In the genomic region with DNA sequence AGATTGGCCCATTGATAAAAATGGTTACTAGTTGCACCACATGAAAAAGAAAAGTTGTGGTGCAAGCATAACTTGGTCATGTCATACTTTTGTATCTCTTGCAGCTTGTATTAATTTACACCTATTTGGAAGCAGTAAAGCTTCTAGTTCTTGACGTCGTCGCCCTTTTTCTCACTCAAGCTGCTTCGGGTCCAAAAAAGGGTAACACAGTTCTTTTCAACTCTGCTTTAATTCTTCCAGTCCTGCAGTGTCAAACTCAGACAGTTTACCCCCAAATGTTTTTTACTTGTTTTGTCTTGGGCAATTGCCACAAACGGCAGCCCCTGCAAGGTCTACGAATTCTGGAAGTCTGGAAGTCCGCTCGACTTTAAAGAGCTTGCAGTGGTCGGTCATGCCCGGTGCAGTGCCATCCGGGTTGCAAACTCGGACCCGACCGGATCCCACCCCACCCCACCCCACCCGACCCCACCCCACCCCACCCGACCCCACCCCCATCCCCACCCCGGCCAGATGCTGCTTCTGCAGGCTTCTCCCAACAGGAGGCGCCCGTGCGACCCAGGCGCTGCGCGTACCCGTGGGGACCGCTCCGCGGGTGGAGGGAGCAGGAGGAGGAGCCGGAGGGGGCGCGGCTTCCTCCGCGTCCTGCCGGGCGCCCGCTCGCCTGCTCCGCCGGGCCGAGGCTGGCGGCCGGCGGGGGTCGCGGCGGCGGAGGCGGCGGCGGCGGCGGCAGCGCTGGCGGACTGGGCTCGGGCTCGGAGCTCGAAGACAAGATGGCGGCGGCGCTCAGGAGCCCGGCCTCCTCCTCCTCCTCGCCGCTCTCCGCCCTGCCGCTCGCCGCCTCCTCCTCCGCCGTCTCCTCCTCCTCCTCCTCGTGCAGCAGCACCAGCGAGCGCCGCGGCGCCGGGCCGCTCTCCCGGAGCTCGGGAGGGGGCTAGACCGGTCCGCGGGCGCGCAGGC, we compare ENCODE assay signal across 8 mouse cellular contexts. TPM values are rescaled to one million over a fixed set of nuclear protein-coding genes. Genes with fewer than 3 reads are reported as not detected.
A peak's percentile ranks its signal among the peaks of the same experiment; 100 is the strongest.
DNase-seq lines count a peak whose midpoint lies in the region; ATAC-seq and TF ChIP-seq lines count a peak whose summit lies in the region.

A gene (plus strand): TSS at position 673 of the 957 bp plus-strand sequence.

- WGBS in hindbrain, postnatal 0 days: 3% methylated on average over 42 of the region's 83 CpGs

- peak within 1 kb of the TSS; percentile 99 for H3K4me3 ChIP-seq in hindbrain, postnatal 0 days (ENCODE audit: low read length)

- peaks cover 20% of the 10 kb centered on the region for H3K4me1 ChIP-seq in hindbrain, postnatal 0 days (ENCODE audit: insufficient read depth, low read length)

- no peaks in the 10 kb centered on the region for H3K9me3 ChIP-seq in hindbrain, postnatal 0 days (ENCODE audit: low read length)

- H3K4me2 ChIP-seq in hindbrain, postnatal 0 days (ENCODE audit: low read depth, low read length): peak within 1 kb of the TSS; percentile 71

- no peaks in the 10 kb centered on the region for H3K27me3 ChIP-seq in hindbrain, postnatal 0 days (ENCODE audit: insufficient read depth, low read length)

- peak within 1 kb of the TSS; percentile 95 for H3K9ac ChIP-seq in hindbrain, postnatal 0 days (replicated peaks; ENCODE audit: low read length)

- TF ChIP-seq CTCF in hindbrain, postnatal 0 days (IDR thresholded peaks at IDR 0.05; ENCODE audit: low read depth): peak; percentile 65

- peak; percentile 80 for DNase-seq in T-cell, adult 2 months (ENCODE audit: low spot score)
- peak; percentile 90 to 95 for DNase-seq in cerebellum, postnatal 25 days
- DNase-seq in gastrocnemius, adult 8-10 months (ENCODE audit: low spot score in 2 of 2): peak; percentile 61 to 77
- DNase-seq in hindbrain, postnatal 0 days (ENCODE audit: low spot score): peak; percentile 94
- DNase-seq in left cerebral cortex, postnatal 10 days (ENCODE audit: extremely low spot score in 1 of 2, low spot score in 2 of 2): peak; percentile 77 to 93
- peak; percentile 69 to 77 for DNase-seq in right cerebral cortex, postnatal 36 days (ENCODE audit: low spot score in 2 of 2)
- peak; percentile 78 to 88 for DNase-seq in urinary bladder, postnatal 4 days (ENCODE audit: low spot score in 2 of 2)

- ATAC-seq in hindbrain, postnatal 0 days: peak; percentile 87
- peak; percentile 78 for ATAC-seq in megakaryocyte progenitor cell, adult 5-6 weeks (replicated peaks; ENCODE audit: poor library complexity)

- H3K27ac ChIP-seq in hindbrain, postnatal 0 days: peak within 1 kb of the TSS; percentile 93

- no peaks in the 10 kb centered on the region for H3K36me3 ChIP-seq in hindbrain, postnatal 0 days (ENCODE audit: insufficient read depth, low read length)

- intact Hi-C loops in left cerebral cortex, postnatal 10 days (cut with DNase I): loop anchor here (5.0 kb wide), 2 partner anchors 52 to 58 kb away; no protein-coding TSS in a partner anchor

RNA-seq across cellular contexts. Expression of the gene that starts here (rescaled TPM):
- total RNA-seq in gastrocnemius, adult 8-10 months (2022): 10 to 100 TPM; 47.1 to 67.9 (median 59.7) TPM
- 37.6 and 42.4 TPM in 2 replicates for total RNA-seq in hindbrain, postnatal 0 days (2014; rRNA removed)
- 4.7 and 7.8 TPM in 2 replicates for polyA plus RNA-seq in hindbrain, postnatal 0 days (2015; fragmentation: Nextera tagmentation; extraction: Ambion mirVana)
- total RNA-seq in left cerebral cortex, postnatal 10 days (2021): 100 to 1,000 TPM; 107 to 115 TPM
- total RNA-seq in megakaryocyte progenitor cell, adult 5-6 weeks (2015): 23.8 and 32.2 TPM in 2 replicates
- 10.0 and 14.8 TPM in 2 replicates for total RNA-seq in megakaryocyte progenitor cell, adult 5-6 weeks (2017)

Comparison
In these comparisons a context has a peak if more than half of its experiments do, and no peak if none do; other contexts are left out.
1. Peak in every context shown above with its lines: DNase-seq, ATAC-seq, H3K4me3 ChIP-seq and H3K27ac ChIP-seq.